Mouse (Mus musculus) megakaryocyte-erythroid progenitor cell, adult 5-6 weeks (primary cell): ENCODE measurements around the gene Btbd35f11. TPM values are rescaled to one million over a fixed set of nuclear protein-coding genes. Genes with fewer than 3 reads are reported as not detected.
"Not testable (repeated sequence)": the region's sequence is repeated elsewhere in the genome, so short reads cannot be mapped to it uniquely, and the experiment has no call there.

ENCODE experiments used
- ATAC-seq: replicated peaks from 2 replicates; pipeline ENCODE4 v1.8.0; 2016; ENCODE audit warnings: mild to moderate bottlenecking, inconsistent platforms; ENCODE audit not compliant: severe bottlenecking, poor library complexity, low FRiP score, low TSS enrichment
- total RNA-seq, 2 experiments: library from RNA; stranded (forward) in 1 of 2; stranded (reverse) in 1 of 2; fragments of 200-1000, 215-1000 nt in 1 of 2; fragments of >200 nt in 1 of 2; fragmentation: Nextera tagmentation in 1 of 2; gene quantifications; 2 replicates each; pipeline ENCODE4 v1.2.3; 2014 to 2017

Btbd35f11 gene
- not detected in 2 replicates for total RNA-seq (2014; fragmentation: Nextera tagmentation)
- total RNA-seq (2017): not detected in 2 replicates

- not testable (repeated sequence) for ATAC-seq
Measured at GRCm38 (mm10) chrX:3443590-3443989, at the start of gene Btbd35f11. Gene Btbd35f11, minus strand, starts transcription at chrX:3443690.

- not testable (repeated sequence) for ATAC-seq
Measured at GRCm38 (mm10) chrX:3409946-3410345, 33.5 kb downstream of the Btbd35f11 start.

Other genes starting within 250 kb of the Btbd35f11 start
- not detected in 2 replicates for gene Btbd35f24, start 247.9 kb downstream of the Btbd35f11 start, total RNA-seq (2014; fragmentation: Nextera tagmentation)
- not detected in 2 replicates for gene Btbd35f24, start 247.9 kb downstream of the Btbd35f11 start, total RNA-seq (2017)